Mouse (Mus musculus): ENCODE data around the gene Ppara.
"Not testable (repeated sequence)": the region's sequence is repeated elsewhere in the genome, so short reads cannot be mapped to it uniquely, and the experiment has no call there.

Ppara gene

GRCm38 (mm10) chr15:85756611-85757010 lies 21.8 kb downstream of the Ppara start:
- no peak for DNase-seq (ENCODE audit: low read depth)

- DNase-seq (ENCODE audit: low read depth) = no peak
Observed at GRCm38 (mm10) chr15:85757768-85758167, 23.0 kb downstream of the Ppara start.

- DNase-seq (ENCODE audit: low read depth) = no peak
Observed at GRCm38 (mm10) chr15:85762761-85763160, 28.0 kb downstream of the Ppara start.

GRCm38 (mm10) chr15:85765022-85765421 lies 30.2 kb downstream of the Ppara start:
- DNase-seq (ENCODE audit: low read depth) = no peak

- no peak for DNase-seq (ENCODE audit: low read depth)
Observed at GRCm38 (mm10) chr15:85766677-85767076, 31.9 kb downstream of the Ppara start.

GRCm38 (mm10) chr15:85768991-85769390 lies 34.2 kb downstream of the Ppara start:
- no peak for DNase-seq (ENCODE audit: low read depth)

- no peak for DNase-seq (ENCODE audit: low read depth)
Observed at GRCm38 (mm10) chr15:85771306-85772121, 36.7 kb downstream of the Ppara start.

- DNase-seq (ENCODE audit: low read depth) = no peak
Observed at GRCm38 (mm10) chr15:85772146-85772740, 37.5 kb downstream of the Ppara start.

GRCm38 (mm10) chr15:85774419-85774818 lies 39.6 kb downstream of the Ppara start:
- no peak for DNase-seq (ENCODE audit: low read depth)

- no peak for DNase-seq (ENCODE audit: low read depth)
Observed at GRCm38 (mm10) chr15:85775001-85775400, 40.2 kb downstream of the Ppara start.

- DNase-seq (ENCODE audit: low read depth) = no peak
Observed at GRCm38 (mm10) chr15:85776241-85776640, 41.5 kb downstream of the Ppara start.

- no peak for DNase-seq (ENCODE audit: low read depth)
Observed at GRCm38 (mm10) chr15:85776771-85777170, 42.0 kb downstream of the Ppara start.

GRCm38 (mm10) chr15:85778891-85779290 lies 44.1 kb downstream of the Ppara start:
- DNase-seq (ENCODE audit: low read depth) = not testable (repeated sequence)

GRCm38 (mm10) chr15:85783146-85783545 lies 48.4 kb downstream of the Ppara start:
- peak; percentile 2 for DNase-seq (ENCODE audit: low read depth)

- no peak for DNase-seq (ENCODE audit: low read depth)
Observed at GRCm38 (mm10) chr15:85784341-85784740, 49.6 kb downstream of the Ppara start.

GRCm38 (mm10) chr15:85786711-85787110 lies 51.9 kb downstream of the Ppara start:
- DNase-seq (ENCODE audit: low read depth) = no peak

GRCm38 (mm10) chr15:85787482-85787881 lies 52.7 kb downstream of the Ppara start:
- DNase-seq (ENCODE audit: low read depth) = no peak

GRCm38 (mm10) chr15:85788051-85788450 lies 53.3 kb downstream of the Ppara start:
- no peak for DNase-seq (ENCODE audit: low read depth)

- DNase-seq (ENCODE audit: low read depth) = no peak
Observed at GRCm38 (mm10) chr15:85788633-85789032, 53.9 kb downstream of the Ppara start.

GRCm38 (mm10) chr15:85791449-85791848 lies 56.7 kb downstream of the Ppara start:
- DNase-seq (ENCODE audit: low read depth) = no peak

GRCm38 (mm10) chr15:85792819-85793218 lies 58.0 kb downstream of the Ppara start:
- no peak for DNase-seq (ENCODE audit: low read depth)

- DNase-seq (ENCODE audit: low read depth) = no peak
Observed at GRCm38 (mm10) chr15:85795516-85795915, 60.7 kb downstream of the Ppara start.

GRCm38 (mm10) chr15:85798676-85799075 lies 63.9 kb downstream of the Ppara start:
- no peak for DNase-seq (ENCODE audit: low read depth)

- no peak for DNase-seq (ENCODE audit: low read depth)
Observed at GRCm38 (mm10) chr15:85802931-85803330, 68.1 kb downstream of the Ppara start.

Measured in c-Kit-positive CD71-positive TER-119-negative erythroid progenitor cells, embryonic 14.5 days (primary cell).